Mouse (Mus musculus) heart, postnatal 25 days (tissue): ENCODE results near the gene Xrcc5. TPM values are rescaled to one million over a fixed set of nuclear protein-coding genes. Genes with fewer than 3 reads are reported as not detected.

Experiments used
- DNase-seq: peaks from one replicate; pipeline ENCODE4 v3.0.0; 2022; ENCODE audit warnings: low spot score
- intact Hi-C: fragments of 180-260 bp; cut with DNase I; formaldehyde crosslinking; loops from one replicate; pipeline ENCODE4 v1.15.1; 2025
- total RNA-seq, 2 experiments: library from RNA; stranded (reverse); gene quantifications; 2 replicates each; pipeline ENCODE4 v1.2.3; 2021

The Xrcc5 gene
- total RNA-seq, 2 experiments from 2014 or later, result 13.1 to 14.4 TPM

- intact Hi-C loops, result no loop called here
- no peak for DNase-seq
These were observed 70.9 kb downstream of the Xrcc5 start for GRCm38 (mm10) chr1:72378151-72378550.

DNA sequence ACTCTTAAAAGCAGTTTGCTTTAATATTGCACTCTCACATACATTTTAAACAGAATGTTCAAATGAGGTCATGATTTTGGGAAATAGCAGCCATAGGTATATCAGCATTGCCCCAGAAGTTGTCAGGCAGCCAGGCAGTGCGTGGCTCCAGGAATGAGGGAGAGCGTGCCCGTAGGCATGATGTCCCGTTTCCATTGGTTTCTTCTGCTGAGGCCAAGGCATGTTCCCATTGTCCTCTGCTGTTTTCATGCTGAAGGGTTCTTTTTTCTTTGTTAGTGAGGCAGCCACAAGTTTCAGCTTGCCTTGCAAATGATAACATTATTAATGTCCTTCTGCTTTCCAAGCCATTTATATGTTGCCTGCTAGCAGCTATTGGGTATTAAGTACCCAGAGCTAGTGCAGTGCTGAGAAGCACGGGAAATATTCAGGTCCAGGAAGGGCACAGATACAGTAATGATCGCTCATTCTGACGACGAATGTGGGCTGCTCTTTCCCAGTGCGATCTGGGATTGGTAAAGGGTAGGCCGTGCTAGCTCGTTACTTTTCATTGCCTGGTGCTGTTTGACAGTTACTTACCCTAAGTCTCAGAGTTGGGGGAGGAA lies 72.6 kb downstream of the Xrcc5 start:
- intact Hi-C loops, result no loop called here
- DNase-seq, result no peak

GRCm38 (mm10) chr1:72380544-72380943 lies 73.3 kb downstream of the Xrcc5 start:
- DNase-seq, result no peak
- intact Hi-C loops, result no loop called here

DNA sequence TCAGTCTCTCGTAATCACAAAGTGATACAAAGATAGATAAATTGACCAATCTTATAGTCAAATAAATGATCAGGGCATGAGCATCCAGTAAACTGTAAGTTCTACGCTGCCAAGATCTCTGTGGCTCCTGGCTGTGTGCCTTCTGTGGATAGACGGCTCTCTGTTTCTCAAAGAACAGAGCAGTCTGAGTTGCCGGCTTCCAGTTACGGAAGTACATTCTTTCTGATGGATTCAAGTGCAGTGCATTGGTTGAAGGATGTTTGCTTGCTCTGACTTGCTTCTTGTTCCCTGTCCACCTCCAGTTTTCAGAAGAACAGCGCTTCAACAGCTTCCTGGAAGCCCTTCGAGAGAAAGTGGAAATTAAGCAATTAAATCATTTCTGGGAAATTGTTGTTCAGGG lies 75.8 kb downstream of the Xrcc5 start:
- no peak for DNase-seq
- intact Hi-C loops, result no loop called here

DNA sequence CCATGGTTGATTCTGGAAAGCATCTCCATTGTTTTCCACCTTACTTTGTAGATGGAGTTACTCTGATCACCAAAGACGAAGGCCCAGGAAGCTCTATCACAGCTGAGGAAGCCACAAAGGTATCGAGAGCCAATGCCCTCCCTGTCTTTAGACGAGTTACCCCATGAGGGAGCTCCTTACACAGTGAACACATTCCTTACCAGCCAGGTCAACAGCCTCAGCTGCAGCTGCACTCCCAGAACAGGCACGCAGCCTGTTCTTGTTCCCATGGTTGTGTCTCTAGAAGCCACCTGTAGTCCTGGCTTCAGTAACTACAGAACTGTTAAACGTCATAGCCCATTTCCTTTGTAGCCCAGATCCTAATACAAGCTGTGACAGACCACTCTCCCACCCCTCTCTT lies 76.4 kb downstream of the Xrcc5 start:
- DNase-seq, result no peak
- intact Hi-C loops, result no loop called here

DNA sequence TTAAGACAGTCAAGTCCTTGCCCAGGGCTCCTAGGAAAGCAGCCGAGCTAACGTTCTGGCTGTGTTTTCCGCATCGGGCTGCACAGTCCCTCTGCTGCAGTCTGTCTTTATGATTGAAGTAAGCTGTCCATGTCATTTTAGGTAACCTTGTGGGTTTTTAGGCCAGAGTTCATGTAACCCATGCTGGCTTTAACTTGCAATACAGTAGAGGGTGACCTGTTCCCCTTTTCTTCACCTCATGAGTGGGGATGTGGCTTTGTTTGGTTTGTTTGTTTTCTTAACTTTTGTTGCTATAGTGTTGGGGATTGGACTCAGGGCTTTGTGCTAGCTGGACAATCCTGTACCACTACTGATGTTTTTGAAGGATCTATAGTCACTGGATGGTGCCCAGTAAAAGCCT lies 83.2 kb downstream of the Xrcc5 start:
- intact Hi-C loops, result no loop called here
- DNase-seq, result no peak

DNA sequence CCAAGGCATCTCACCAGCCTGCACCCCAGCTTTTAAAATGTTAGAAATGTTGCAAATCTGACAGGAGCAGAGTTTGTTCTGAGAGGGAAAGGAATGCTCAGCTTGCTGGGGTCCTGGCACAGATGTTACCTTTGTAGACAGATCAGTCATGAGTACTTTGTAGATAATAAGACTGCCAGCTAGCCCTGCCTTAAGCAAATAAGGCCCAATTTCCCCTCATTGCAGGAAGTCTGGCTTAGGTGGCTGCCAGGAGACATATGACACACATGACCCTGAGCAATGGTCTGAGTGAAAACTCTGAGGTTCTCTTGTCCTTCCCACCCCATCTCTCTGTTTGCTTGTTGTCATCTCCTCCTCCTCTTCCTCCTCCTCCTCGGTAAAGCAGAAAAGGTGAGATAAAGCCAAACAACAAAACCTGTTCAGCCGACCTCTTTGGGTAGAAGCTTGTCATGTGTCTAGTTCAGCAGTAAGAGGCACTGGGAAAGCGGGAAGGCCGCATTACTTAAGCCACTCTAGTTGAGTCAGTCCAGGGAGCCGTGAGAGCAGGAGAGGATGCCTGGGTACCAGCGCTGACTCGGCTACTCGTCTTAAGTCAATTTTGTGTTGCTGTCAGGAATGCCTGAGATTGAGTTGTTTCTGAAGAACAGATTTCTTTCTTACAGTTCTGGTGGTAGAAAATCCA lies 92.6 kb downstream of the Xrcc5 start:
- no peak for DNase-seq
- intact Hi-C loops, result no loop called here

GRCm38 (mm10) chr1:72400616-72401015 lies 93.4 kb downstream of the Xrcc5 start:
- DNase-seq, result no peak
- intact Hi-C loops, result no loop called here

DNA sequence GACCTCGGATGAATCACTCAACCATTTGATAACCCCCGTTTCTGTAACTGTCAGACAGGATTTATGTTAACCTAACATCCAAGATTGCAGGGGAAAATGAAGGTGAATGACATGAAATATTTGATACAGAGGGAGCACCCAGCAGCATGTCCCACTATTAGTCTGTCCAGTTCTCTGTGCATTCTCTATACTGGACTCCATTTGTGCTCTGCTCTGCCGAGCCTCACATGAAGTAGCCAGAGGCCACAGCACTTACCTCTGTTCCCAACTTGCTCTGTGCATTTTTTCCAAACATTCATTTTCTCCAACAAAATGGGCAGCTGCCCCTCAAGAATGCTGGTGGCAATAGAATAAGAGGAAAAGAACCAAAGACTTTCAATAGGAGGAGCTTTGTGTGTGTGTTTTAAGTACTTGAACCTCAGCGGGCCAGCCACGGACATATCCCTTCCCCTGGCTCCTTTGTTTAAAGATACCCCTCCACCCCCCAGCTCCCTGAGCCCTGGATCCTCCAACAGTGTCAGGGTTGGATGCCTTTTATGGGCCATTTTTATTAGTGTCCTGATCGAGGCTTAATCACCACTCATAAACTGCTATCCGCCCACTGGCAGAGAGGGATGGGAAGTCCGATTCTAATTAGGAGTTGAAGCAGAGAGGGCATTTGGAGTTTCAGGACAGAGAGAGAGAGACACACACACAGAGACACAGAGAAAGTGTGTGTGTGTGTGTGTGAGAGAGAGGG lies 94.3 kb downstream of the Xrcc5 start:
- intact Hi-C loops, result no loop called here
- no peak for DNase-seq

GRCm38 (mm10) chr1:72406505-72407079 lies 99.4 kb downstream of the Xrcc5 start:
- intact Hi-C loops, result no loop called here
- DNase-seq, result no peak

DNA sequence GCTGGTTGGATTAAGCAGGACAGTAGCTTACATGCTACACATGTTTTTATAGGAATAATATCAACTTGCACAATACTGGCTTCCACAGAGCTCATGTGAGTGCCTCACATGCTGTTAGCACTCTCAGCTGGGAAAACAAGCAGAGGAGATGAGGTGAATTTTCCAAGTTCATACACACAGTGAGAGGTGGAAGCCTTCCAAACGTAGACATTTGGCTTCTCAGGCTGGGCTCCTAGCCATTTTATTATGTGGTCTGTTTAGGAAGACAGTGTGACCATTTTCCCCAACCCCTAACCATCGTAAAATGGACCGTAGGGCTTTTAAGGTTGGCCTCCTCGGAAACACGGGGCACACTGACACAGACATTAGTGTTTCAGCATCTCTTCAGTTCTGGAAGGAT lies 102.7 kb downstream of the Xrcc5 start:
- no peak for DNase-seq
- intact Hi-C loops, result no loop called here

DNA sequence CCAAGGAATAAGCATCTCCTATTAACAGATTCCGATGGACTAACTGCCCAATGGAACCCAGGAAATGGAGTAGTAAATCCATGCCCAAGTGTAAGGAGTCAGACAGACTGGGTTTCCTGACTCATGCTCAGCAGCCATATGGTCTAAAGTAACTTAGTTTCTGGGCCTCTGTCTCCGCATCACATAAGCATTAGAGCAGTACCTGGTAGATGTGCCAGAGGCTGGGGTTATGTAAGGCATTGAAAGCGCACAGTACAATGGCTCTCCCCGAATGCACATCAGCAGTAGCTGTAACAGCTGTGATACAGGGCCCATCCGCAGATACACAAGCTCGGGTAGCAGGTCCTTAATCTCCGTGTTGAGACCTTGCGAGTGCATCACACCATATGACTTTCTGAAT lies 103.9 kb downstream of the Xrcc5 start:
- no peak for DNase-seq
- intact Hi-C loops, result no loop called here

DNA sequence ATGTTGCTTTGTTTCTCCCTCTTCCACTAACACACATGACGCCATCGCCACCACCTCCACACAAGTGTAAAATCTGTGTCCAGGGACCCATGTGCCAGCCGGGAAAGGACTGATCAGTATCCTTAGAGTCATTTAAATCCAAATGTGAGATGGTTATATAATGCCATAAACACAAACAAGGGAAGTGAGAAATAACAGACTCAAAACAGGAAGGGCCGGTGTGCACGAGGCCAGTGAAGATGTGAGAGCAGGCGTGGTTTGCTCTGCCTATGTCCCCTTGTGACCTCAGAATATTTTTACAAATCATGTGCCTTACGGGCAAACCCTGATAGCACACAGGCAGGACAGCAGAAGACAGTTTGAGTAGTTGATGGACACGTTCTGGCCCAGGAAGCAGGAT lies 106.0 kb downstream of the Xrcc5 start:
- intact Hi-C loops, result no loop called here
- no peak for DNase-seq

- intact Hi-C loops, result no loop called here
- DNase-seq, result no peak
These were observed 106.9 kb downstream of the Xrcc5 start for GRCm38 (mm10) chr1:72414133-72414532.

GRCm38 (mm10) chr1:72414561-72415253 lies 107.5 kb downstream of the Xrcc5 start:
- no peak for DNase-seq
- intact Hi-C loops, result no loop called here

DNA sequence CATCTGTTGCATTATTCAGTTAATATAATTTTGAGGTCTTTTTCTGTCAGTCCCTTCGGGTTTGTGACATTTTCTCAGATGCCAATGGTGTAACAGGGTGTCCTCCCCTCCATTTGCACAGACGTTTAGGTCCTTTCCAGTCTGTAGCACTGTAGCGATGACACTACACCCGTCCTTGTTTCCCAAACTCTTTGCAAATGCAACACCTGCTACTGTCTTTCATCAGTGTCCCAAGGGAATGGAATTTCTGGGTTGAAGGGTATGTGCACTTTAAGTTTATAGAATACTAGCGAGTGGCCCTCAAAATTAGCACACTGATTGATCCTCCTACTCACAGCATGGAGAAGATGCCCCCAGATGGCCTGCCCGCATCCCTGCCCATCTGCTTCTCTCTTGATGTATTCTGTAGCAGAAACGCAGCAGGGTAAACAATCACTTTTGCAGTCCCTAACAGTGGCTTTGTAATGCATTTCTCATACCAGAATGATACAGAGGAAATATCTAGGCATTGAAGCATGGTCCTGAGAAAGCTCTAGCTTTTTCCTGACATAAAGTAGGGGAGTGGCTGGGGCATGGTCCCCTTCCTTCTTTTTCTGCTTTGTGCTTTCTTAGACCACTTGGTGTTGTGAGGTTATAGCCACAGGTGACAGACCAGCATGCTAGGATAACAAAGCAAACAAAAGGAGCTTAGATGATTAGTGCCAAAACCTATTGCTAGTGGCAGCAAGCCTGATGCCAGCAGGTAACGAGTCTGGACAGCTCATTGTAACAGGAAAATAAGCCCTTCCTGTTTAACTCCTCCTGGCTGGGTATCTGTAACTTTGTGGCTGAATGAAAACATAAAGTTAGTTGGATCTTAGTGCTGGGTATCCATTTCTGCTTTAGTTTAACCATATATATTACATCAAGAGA lies 111.8 kb downstream of the Xrcc5 start:
- DNase-seq, result no peak
- intact Hi-C loops, result no loop called here

GRCm38 (mm10) chr1:72420220-72420619 lies 113.0 kb downstream of the Xrcc5 start:
- intact Hi-C loops, result no loop called here

GRCm38 (mm10) chr1:72422121-72422520 lies 114.9 kb downstream of the Xrcc5 start:
- intact Hi-C loops, result no loop called here

More at GRCm38 (mm10) chr1:72420220-72420619, 113.0 kb downstream of the Xrcc5 start:
- no peak for DNase-seq

DNA sequence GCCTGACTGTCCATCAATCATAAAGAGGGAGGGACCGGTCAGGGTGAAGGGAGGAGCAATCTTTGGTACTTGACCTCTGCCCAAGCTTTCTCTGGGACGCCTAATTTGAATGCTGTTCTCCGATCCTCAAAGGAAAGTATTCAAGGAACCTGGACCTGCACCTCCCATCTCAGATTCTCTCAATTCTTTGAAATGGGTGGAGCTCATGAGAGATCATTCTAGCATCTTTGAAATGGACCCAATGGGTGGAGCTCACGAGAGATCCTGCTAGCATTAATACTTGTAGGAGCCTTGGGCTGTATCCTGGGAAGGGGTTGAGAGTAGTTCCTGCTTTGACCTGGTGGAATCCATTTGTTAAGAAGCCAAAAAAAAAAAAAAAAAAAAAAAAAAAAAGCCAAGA lies 119.2 kb downstream of the Xrcc5 start:
- intact Hi-C loops, result no loop called here
- DNase-seq, result no peak

More at GRCm38 (mm10) chr1:72422121-72422520, 114.9 kb downstream of the Xrcc5 start:
- DNase-seq, result no peak
